In genomic region chr1:165641786-165642771, GRCm38 (mm10) we compare ENCODE assay signal across 8 mouse cellular contexts. TPM values are rescaled to one million over a fixed set of nuclear protein-coding genes. Genes with fewer than 3 reads are reported as not detected.
DNase-seq lines count a peak whose midpoint lies in the region; ATAC-seq lines count a peak whose summit lies in the region.

No protein-coding gene starts in this region.

- H3K4me2 ChIP-seq in heart, embryonic 15.5 days = peak overlapping the region; percentile 82
- H3K4me2 ChIP-seq in liver, embryonic 13.5 days = peak overlapping the region; percentile 88
- H3K4me2 ChIP-seq in stomach, embryonic 14.5 days (replicated peaks; ENCODE audit: low read depth, low read length) = peak overlapping the region; percentile 62

- H3K4me3 ChIP-seq in forebrain, embryonic 10.5 days = peak overlapping the region; percentile 86
- peak overlapping the region; percentile 88 for H3K4me3 ChIP-seq in heart, embryonic 15.5 days
- peak overlapping the region; percentile 80 for H3K4me3 ChIP-seq in liver, embryonic 13.5 days (replicated peaks)
- peak overlapping the region; percentile 52 for H3K4me3 ChIP-seq in stomach, embryonic 14.5 days (ENCODE audit: low read depth, low read length)

- no peaks in the 10 kb centered on the region for H3K36me3 ChIP-seq in forebrain, embryonic 10.5 days (replicated peaks)
- no peaks in the 10 kb centered on the region for H3K36me3 ChIP-seq in heart, embryonic 15.5 days
- H3K36me3 ChIP-seq in liver, embryonic 13.5 days = no peaks in the 10 kb centered on the region
- H3K36me3 ChIP-seq in stomach, embryonic 14.5 days (ENCODE audit: control insufficient read depth, insufficient read depth, low read length) = no peaks in the 10 kb centered on the region

- peaks cover 4% of the 10 kb centered on the region; the same call in 1 of the 2 replicates for H3K4me1 ChIP-seq in forebrain, embryonic 10.5 days
- H3K4me1 ChIP-seq in heart, embryonic 15.5 days (replicated peaks) = peaks cover 26% of the 10 kb centered on the region
- H3K4me1 ChIP-seq in liver, embryonic 13.5 days (replicated peaks) = peaks cover 23% of the 10 kb centered on the region
- H3K4me1 ChIP-seq in stomach, embryonic 14.5 days (ENCODE audit: control insufficient read depth, insufficient read depth, low read length) = peaks cover 11% of the 10 kb centered on the region; the same call in 1 of the 2 replicates

- WGBS in forebrain, embryonic 10.5 days = 0% methylated on average over 75 of the region's 75 CpGs
- WGBS in heart, embryonic 15.5 days = under 1% methylated on average over 75 of the region's 75 CpGs
- under 1% methylated on average over 75 of the region's 75 CpGs for WGBS in liver, embryonic 13.5 days (ENCODE audit: insufficient replicate concordance)
- under 1% methylated on average over 75 of the region's 75 CpGs for WGBS in stomach, embryonic 14.5 days

- H3K9me3 ChIP-seq in forebrain, embryonic 10.5 days = no peaks in the 10 kb centered on the region
- H3K9me3 ChIP-seq in heart, embryonic 15.5 days (replicated peaks) = no peaks in the 10 kb centered on the region
- no peaks in the 10 kb centered on the region for H3K9me3 ChIP-seq in liver, embryonic 13.5 days (replicated peaks)
- no peaks in the 10 kb centered on the region for H3K9me3 ChIP-seq in stomach, embryonic 14.5 days (ENCODE audit: control insufficient read depth, low read depth, low read length)

- ATAC-seq in CD4-positive, CD25-positive, alpha-beta regulatory T cell, adult 4 months = peak; percentile 76
- ATAC-seq in heart, embryonic 15.5 days (replicated peaks; ENCODE audit: insufficient number of reproducible peaks, insufficient read depth, low FRiP score, low read depth) = peak; percentile 80
- ATAC-seq in liver, embryonic 13.5 days (ENCODE audit: low read depth) = peak; percentile 85
- peak; percentile 80 for ATAC-seq in stomach, embryonic 14.5 days (ENCODE audit: insufficient number of reproducible peaks, insufficient read depth, low FRiP score, low read depth)

- peak overlapping the region; percentile 99 for H3K27ac ChIP-seq in forebrain, embryonic 10.5 days
- peak overlapping the region; percentile 95 for H3K27ac ChIP-seq in heart, embryonic 15.5 days
- peak overlapping the region; percentile 82 for H3K27ac ChIP-seq in liver, embryonic 13.5 days
- H3K27ac ChIP-seq in stomach, embryonic 14.5 days (ENCODE audit: low read length) = peak overlapping the region; percentile 92

- peak overlapping the region; percentile 91 for H3K9ac ChIP-seq in heart, embryonic 15.5 days
- peak overlapping the region; percentile 80 for H3K9ac ChIP-seq in liver, embryonic 13.5 days
- peak overlapping the region; percentile 81 for H3K9ac ChIP-seq in stomach, embryonic 14.5 days (replicated peaks; ENCODE audit: low read depth, low read length)

- H3K27me3 ChIP-seq in forebrain, embryonic 10.5 days (ENCODE audit: poor library complexity, severe bottlenecking) = no peaks in the 10 kb centered on the region
- no peaks in the 10 kb centered on the region for H3K27me3 ChIP-seq in heart, embryonic 15.5 days
- peaks cover 11% of the 10 kb centered on the region for H3K27me3 ChIP-seq in liver, embryonic 13.5 days
- no peaks in the 10 kb centered on the region for H3K27me3 ChIP-seq in stomach, embryonic 14.5 days (ENCODE audit: control insufficient read depth, insufficient read depth, low read length)

- DNase-seq in c-Kit-positive CD71-negative TER-119-negative erythroid progenitor cells, embryonic 14.5 days (ENCODE audit: low read depth) = peak; percentile 54
- peak; percentile 86 for DNase-seq in forebrain, embryonic 10.5 days (ENCODE audit: extremely low spot score, low spot score)
- DNase-seq in kidney, postnatal 14 days = peak; percentile 92
- DNase-seq in liver, embryonic 13.5 days = peak; percentile 76
- peak; percentile 88 to 91 for DNase-seq in natural killer cell, adult 2 months (ENCODE audit: low spot score in 2 of 2)

RNA-seq across cellular contexts. Expression of gene Mpzl1, which starts 7.7 kb away (rescaled TPM):
- polyA plus RNA-seq in CD4-positive, CD25-positive, alpha-beta regulatory T cell, adult 4 months (2017; shearing (Covaris generic)) = under 1 TPM; 0.15 to 0.92 TPM
- polyA plus RNA-seq in forebrain, embryonic 10.5 days (2016; fragmentation: Nextera tagmentation; extraction: Ambion mirVana) = 119 and 122 TPM in 2 replicates
- polyA plus RNA-seq in heart, embryonic 15.5 days (2015; fragmentation: Nextera tagmentation; extraction: Ambion mirVana) = 89.9 and 105 TPM in 2 replicates
- polyA plus RNA-seq in liver, embryonic 13.5 days (2015; fragmentation: Nextera tagmentation; extraction: Ambion mirVana) = 31.9 and 36.0 TPM in 2 replicates
- 201 and 203 TPM in 2 replicates for polyA plus RNA-seq in stomach, embryonic 14.5 days (2014; fragmentation: Nextera tagmentation; extraction: Ambion mirVana)

Comparison
In these comparisons a context has a peak if more than half of its experiments do, and no peak if none do; other contexts are left out.
1. Peak in every context shown above with its lines: DNase-seq, ATAC-seq, H3K4me3 ChIP-seq and H3K27ac ChIP-seq.
2. RNA of gene Mpzl1, which starts 7.7 kb away (polyA plus RNA-seq): 201 to 203 TPM in stomach, embryonic 14.5 days, 119 to 122 TPM in forebrain, embryonic 10.5 days, 89.9 to 105 TPM in heart, embryonic 15.5 days and 31.9 to 36.0 TPM in liver, embryonic 13.5 days; 0.15 to 0.92 TPM in CD4-positive, CD25-positive, alpha-beta regulatory T cell, adult 4 months; every median in the first group is over 10 times any median in the second.